Mouse (Mus musculus) lung, postnatal 36 days (tissue): ENCODE measurements at regions not wholly inside any gene's neighbourhood (a gene's known extent, or its start where the extent isn't known, plus 50 kb on each side); places are given as distances from the start of the nearest gene placed in this dataset.
A peak's percentile ranks its signal among the peaks of the same experiment; 100 is the strongest.

Experiments used
- DNase-seq: peaks from one replicate; pipeline ENCODE4 v3.0.0; 2022; ENCODE audit warnings: mixed read lengths

DNA sequence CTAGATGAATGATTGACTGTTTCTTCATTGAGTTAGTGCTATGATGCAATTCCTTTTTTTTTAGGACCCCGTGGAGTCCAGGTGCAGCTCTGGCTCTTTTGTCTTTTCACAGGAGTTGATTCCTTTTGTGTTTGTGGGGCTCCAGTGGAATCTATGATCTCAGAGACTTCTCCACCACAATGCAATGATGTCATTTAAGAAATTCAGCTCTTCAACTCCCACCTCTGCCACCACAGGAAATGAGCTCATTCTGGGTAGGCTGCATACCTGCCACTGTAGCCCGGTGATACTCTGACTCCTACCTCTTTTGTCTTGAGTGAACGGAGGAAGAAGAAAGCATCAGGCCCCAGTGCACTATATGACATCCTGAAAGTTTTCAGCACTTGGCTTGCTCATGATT lies 173.8 kb downstream of the Slc30a10 start:
- DNase-seq = no peak

DNA sequence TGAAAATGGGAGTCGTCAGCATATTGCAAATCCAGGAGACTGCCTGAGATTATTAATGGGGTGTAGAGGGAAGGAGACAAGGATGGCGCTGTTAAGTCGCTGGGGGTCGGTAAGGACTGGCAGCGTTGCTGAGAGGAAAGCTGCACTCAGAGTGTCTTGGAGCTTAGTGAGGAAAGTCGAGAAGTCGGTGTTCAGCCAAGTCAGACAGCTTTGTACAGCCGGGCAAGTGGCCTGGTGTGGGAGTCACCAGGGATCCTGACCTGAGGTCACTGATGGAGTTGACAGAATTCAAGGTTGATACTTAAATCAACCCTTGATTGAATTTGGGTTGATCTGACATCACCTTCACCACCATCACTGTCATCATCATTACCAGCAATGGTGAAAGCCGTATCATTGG lies 175.3 kb downstream of the Slc30a10 start:
- no peak for DNase-seq

DNA sequence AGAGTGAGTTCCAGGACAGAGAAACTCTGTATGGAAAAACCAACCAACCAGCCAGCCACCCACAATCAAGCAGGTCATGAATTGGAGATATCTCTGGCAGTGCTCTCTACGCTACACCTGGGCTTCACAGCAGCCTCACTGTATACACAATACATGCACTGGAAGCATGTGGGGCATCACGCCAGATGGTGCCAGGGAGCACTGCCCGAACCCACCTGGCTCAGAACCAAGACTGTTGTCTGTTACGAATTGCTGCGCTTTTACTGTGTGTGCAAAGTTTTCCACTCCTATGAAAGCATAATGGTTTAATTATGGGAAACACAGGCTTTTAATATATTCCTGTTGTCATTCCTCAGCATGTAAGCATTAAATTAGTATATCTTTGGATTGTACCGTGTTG lies 184.0 kb downstream of the Slc30a10 start:
- DNase-seq = no peak

DNA sequence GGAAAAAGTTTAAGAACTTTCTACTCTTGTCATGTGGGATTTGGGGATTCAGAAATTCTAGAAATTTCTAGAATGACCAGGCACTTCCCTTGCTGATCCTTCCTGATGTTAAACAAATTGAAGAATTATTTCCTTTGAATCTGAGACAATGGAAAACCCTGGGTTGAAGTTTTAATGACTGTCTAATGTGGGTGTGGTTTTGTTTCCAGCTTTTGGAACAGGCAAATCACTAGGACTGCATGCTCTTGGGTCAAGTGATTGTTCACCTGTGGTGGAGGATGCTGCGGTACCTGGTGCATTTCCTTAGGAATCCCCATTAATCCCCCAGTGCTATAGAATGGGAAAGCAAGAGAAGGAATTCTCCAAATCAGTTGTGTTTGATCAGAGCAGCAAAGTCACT lies 184.8 kb downstream of the Slc30a10 start:
- DNase-seq = no peak

DNA sequence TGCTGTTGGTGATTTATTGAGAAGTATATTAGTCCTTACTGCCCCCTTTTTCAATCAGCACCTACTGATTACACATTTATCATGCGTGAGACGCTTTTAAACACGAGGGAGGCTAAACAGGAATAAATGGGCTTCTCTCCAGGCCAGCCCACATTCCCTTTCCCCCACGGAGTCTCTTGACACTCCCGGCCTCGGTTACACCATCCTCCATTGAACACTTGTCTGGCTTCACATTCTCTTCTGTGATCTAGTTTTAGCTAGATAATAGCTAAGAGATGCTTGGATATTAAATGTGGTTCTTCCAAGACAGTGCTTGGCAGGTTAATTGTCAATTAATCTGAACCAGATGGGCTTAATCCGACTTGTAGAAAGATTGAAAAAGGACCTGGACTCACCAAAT lies 189.4 kb downstream of the Slc30a10 start:
- no peak for DNase-seq

DNA sequence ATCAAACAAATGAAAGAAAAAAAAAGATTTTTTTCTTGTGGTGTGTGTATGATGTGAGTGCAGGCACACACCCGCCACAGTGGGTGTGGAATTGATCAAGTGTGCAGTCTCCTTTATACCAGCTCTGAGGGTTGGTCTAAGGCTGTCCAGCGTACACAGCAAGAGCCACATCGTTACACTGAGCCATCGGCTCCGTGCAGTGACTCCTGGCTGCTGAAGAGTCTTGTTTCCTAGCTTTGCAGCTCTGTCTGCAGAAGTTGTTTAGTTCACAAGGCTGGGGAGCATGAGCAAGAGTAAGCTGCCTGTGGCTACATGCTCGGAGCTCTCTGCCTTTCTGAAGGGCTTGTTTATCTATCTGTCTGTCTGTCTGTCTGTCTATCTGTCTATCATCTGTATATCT lies 193.5 kb downstream of the Slc30a10 start:
- no peak for DNase-seq

DNA sequence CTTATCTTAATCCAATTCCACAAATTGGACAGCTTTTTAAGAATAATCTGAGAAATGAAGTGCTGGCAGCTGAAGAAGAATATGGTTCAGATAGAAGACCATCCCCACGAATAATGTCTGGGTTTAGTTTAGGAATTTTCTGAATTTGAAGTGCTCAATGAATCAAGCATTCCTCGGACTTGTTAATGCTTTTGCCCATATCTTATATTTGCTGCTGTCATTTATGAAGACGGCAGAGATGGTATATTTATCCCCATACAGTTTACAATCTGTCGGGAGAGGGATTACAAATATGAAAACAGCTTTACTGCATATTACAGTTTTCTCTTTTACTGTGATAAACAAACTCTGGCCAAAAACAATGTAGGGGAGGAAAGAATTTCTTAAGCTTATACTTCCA lies 194.3 kb downstream of the Slc30a10 start:
- no peak for DNase-seq

DNA sequence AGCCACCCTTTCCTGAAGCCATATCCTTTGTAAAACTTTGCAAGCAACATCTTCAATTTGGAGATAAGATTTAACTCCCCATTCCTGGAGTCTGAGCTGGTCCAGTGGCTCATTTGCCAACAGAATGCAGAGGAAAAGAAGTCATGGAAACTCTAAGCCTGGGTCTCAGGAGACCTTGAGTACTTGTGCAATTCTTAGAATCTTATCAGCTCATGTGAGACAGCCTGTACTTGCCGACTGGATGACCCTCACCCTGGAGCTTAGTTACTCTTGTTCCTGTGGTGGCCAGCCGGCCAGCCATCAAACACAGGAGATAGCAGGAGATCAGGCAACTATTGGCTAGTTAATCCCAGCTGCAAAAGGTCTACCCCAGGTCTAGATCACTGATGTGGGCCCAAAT lies 196.3 kb downstream of the Slc30a10 start:
- no peak for DNase-seq

DNA sequence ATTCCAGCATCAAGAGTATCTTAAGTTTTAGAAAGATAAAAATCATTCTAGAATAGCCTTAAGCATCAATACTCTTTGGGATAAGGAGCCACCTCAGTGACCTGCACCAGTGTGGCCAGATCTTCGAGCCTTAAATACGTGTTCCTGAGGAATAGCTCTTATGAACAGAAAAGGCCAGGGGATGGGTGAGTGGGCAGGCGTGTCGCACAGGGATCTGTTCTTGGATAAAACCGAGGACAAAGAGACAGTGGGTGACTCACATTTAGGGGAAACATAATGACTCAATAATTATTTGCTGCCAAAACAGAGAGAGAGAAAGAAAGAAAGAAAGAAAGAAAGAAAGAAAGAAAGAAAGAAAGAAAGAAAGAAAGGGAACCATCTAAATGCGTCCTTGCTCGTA lies 200.4 kb downstream of the Slc30a10 start:
- no peak for DNase-seq

DNA sequence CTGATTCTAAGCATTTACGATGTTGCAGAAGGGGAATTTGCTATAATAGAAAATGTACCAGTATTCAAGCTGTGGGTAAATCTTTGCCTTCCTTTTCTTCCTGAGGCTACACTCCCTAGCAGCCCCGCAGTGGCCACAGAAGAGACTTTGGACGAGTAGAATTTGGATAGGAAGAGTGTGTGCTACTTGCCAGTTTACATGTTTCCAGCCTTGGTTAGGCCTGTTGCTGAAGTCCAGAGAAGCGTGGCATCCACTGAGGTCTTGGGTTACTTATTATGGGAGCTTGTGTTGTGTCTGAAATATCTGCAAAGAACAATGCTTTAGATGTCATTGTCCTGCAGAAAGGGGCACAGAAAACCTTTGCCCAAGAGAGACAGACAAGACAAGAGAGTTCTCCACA lies 200.8 kb downstream of the Slc30a10 start:
- DNase-seq = no peak

DNA sequence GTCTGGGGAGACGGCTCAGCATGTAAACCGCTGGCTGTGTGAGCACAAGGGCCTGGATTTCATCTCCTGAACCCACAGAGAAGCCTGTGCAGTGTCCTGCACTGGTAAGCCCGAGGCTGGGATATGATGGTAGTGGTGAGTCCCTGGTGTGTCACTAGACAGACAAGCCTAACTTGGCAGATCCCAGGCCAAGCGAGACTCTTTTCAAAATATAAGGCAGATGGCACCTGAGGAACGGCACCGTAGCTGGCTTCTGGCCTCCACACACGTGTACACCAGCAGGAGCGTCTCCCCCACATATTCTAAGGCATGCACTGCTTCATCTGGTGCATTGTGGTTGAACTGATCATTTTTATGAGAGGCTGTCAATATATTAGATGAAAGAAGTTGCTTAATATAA lies 202.6 kb downstream of the Slc30a10 start:
- no peak for DNase-seq

DNA sequence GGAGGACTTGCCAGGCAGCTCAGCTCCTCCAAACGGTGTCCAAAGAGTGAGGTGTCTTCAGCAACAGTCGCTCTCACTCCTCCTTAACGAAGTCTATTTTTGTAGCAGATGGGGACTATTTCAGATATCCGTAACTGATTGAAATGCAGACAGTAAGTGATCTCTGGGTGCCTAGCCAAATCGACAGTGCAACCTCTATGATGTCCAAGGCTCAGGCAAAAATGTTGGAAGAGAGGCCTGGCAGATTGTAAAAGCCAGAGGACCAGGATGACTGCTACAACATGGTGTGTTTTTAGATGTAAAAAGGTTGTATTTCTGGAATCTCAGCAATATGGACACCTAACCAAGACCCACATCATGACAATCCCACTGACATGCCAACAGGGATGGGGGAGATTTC lies 204.8 kb downstream of the Slc30a10 start:
- DNase-seq = no peak

DNA sequence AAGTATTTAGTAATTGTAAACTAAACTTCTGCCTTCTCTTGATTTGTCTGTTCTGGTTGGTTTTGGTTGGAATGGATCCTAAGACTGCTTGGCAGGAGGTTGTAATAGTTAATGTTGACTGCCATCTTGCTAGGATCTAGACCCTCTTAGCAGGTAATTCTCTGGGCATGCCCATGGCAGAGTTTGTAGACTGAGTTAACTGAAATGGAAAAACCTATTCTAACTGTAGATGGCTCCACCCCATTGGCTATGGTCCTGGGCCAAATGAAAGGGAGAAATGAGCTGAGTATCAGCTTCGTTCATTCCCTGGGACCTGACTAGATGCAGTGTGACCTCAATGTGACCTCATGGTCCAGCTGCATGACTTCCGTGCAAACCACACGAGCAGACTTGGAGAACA lies 207.7 kb downstream of the Slc30a10 start:
- no peak for DNase-seq

DNA sequence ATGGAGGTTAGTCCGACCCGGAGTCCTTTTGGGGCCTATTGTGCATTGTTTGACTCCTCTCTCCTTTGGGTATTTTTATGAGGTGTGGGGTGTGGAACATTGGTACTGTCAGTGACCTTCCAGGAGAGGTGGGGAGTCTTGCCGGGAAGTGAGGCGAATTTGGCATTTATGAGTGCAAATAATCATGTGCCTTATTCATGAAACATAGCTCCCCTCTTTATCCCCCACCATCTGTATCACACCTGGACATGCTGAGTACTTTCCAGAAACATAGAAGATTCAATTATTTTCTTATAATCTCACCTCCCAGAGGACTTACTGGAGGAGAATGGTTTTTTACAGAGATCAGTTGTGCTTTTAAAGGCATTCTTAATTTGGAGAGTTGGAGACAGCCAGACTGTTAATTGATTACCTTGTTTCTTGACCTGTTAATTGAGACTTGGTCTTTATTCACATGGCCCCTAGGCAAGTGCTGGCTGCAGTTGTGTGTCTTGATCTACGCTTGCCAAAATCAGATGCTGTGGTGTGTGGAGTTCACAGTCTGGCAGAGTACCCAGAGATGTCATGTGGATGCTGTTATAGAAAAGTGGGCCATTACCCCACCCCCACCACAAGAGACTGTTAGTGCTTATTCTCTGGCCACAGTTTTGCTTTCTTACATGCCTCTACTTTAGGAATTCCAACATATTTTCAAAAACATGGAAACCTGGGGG lies 215.5 kb downstream of the Slc30a10 start:
- DNase-seq = no peak

DNA sequence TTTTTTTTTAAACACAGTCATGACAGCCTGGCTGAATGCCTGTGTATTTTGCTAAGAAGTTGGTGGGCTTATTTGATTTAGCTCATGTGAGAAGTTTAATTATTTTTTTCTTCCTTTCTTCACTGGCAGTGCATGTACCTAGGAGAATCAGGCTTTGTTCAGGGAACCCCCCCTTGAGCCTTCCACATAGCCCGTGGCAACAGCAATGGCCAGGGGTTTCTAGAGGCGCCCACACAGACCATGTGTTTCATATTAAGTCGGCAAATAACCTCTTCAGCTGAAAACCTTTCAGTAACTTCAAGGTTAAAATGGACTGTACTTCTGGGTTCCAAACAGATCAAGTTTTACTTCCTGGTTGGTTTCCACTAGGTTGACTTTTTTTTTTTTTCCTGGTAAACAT lies 218.3 kb downstream of the Slc30a10 start:
- DNase-seq = no peak

DNA sequence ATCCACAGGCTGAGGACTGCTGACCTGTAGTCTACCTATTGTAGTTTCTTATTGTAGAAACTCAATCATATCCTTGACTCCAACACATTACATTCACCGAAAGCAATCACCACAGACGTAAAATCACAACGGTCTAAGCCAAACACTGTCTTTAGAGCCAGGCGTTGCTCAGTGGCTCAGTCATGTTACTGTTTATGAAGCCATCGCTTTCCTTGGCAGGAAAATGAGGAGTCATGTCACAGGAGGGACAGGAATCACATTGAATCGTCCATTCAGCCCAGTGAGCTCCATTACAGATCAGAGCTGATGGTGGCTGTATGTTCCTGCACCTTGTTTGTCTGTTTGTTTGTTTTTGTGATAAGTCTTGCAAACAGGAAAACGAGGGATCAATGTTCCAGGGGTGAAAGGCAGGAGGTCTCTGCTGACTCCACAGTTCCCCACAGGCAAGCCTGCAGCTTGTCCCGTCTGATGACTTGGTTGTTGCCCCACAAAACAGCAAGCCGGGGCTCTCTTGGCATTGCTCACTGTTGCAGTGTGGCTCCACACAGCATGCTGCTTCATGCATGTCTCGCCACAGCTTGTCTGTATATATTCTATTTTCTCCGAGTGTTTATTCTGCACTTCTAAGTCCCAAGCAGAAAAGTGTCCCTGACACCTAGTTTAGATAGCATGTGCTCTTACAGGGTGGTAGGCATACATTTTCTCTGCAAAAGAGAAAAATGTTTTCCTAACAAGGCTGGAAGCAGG lies 221.2 kb downstream of the Slc30a10 start:
- no peak for DNase-seq

DNA sequence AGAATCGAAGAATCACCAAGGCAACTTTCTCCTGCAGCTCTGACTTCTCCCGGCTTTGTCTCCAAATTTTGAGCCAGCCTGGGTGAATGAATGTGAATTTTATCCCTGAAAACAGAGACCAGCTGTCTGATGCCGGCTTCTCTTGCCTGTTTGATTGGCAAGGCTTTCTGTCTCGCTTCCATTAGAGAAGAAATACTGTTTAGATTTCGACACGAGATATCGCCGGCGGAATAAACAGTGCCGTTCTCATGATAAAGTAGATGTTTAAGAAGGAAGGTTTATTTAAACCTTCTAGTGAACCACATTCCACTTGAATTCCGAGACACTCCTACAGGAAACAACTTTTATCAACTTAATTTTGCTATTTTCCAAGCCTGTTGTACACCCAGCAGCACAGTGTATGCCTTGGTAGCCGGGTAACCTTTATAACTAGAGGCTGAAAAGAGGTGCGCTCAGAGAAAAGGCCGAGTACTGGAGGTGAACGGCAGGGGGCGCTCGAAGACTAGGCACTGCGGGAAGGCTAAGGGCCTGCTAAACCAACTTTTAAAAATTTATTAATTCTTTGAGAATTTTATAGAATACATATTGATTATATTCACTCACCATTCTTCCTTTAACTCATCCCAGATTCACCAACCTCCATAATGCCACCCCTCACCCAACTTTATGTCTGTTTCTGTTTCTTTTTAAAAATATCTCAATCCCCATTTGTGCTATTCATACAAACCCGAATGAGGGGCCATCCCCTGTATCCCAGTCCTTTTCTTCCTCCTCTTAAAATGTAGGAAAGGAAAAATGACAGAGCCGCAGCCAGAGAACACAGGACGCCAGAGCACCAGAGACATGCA lies 227.2 kb downstream of the Slc30a10 start:
- peak; percentile 83 for DNase-seq

DNA sequence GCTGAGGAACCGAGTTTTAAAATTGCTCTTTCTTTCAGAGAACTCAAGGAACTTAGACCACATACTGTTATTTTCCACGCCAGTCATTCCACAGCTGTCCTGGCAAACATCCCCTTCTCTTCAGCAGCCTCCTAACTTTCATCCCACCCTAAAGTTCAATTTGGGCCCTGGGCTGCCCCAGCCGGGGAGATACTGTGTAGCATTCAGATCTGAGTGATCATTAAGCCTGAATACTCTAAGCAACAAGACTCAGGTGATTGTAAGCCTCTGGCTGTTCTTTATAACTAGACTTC lies 227.8 kb downstream of the Slc30a10 start:
- DNase-seq = no peak

DNA sequence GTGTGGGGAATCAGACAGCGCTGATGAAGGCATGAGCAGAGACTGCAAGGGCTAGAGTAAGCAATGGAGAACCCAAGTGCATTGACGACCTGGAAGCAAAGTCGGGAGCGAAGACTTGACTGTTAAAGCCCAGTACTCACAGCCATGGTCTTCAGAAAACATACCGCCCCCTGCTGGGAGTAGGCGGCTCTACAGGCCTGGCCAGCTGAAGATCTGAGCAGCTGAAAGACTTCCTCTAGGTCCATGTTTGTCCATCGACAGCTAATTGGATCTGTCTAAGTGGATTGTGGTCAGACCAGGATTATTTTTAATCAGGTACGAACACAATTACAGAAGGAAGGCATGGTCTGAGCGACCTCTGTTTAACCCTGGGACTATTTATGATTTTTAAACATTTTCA lies 230.0 kb downstream of the Slc30a10 start:
- peak; percentile 54 for DNase-seq

DNA sequence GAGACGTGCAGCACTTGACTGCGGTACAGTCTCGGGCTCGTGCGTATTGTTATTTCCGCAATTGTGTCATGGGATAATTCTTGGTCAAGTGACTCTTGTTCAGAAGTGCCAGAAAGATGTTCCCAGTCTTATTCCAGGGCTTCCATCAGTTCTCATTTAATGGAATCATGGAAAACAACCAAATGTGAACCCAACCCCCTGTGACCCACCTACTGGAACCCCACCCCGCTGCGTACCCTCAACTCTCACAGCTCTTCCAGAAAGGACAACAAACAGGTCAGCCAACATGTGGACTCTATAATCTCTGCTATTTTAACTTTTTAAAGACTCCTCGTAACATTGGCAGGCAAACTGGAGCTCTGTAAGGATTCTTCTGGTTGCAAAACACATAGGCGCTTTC lies 233.9 kb downstream of the Slc30a10 start:
- DNase-seq = no peak

DNA sequence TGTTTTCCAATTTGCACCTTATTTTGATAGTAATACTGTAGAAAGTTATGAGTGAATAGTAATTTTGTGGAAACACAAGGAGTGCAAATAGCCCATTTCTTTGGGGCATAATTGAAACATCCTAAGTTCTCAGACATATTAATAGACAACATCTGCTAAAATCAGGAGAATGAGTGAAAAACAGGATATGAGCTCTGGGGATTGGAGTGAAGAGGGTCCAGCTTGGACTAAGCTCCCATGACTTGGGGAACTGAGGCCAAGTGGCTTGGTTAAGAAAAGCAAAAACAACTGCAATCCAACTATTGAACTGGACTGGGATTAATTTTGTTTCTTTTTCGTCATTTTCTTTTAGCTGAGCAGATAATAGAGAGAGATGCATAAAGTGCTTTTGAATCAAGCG lies 240.7 kb downstream of the Slc30a10 start:
- DNase-seq = no peak

DNA sequence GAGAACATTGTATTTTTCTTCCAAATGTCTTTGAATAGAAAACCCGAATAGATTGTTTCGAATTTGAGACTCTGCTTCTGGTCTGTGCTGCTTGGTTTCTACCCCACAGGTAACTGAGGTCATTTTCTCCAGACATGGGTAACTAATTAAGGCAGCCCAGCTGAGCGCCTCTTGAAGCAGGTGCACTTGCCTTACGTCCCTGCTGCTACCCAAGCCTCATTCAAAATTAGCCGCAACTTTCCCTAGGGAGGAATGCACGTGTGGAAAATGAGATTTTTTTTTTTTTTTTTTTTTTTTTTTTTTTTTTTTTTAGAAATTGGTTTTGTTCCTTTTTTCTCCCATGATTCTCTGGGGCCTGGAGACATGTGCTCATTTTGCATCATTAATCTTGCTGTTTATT lies 245.1 kb downstream of the Slc30a10 start:
- no peak for DNase-seq

DNA sequence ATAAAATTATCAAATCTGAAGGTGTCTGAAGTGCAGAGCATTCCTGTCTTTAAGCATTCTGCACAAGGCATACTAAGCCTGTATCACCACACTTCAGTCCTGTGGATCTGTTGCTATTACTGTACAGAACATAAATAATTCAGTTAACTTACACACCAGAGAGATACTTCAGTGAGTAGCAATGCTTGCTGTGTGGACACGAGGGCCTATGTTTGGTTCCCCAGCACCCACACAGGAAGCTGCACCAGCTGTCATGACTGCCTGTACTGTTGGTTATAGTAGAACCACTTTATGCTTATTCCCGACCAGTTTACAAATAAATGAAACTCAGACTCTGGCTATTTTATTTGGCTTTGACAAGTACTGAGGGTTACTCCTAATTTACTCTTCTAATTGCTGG lies 271.7 kb downstream of the Slc30a10 start:
- no peak for DNase-seq

DNA sequence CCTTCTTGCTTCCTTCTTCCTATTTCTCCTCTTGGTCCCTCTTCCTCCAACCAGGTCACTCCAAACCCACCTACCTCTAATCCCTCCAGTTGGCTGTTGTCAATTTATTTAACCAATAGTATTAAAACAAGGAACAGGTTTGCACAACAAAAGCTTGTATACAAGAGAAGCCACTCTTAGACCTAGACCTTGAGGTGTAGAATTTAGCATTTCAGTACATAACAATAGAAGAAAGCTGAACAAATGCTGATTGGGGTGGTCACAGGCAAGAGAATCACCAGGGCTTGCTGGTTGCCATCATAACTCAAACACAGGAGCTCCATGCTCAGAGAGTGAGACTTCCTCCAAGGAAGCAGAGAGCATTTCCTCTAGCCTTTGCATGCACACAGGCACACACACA lies 272.2 kb downstream of the Slc30a10 start:
- DNase-seq = no peak
